Mouse (Mus musculus): ENCODE data around the gene Prpf40b. TPM values are rescaled to one million over a fixed set of nuclear protein-coding genes. Genes with fewer than 3 reads are reported as not detected.
A peak's percentile ranks its signal among the peaks of the same experiment; 100 is the strongest.

Prpf40b gene
- polyA plus RNA-seq, 1 experiment from 2014 or later, result 66.5 TPM

DNA sequence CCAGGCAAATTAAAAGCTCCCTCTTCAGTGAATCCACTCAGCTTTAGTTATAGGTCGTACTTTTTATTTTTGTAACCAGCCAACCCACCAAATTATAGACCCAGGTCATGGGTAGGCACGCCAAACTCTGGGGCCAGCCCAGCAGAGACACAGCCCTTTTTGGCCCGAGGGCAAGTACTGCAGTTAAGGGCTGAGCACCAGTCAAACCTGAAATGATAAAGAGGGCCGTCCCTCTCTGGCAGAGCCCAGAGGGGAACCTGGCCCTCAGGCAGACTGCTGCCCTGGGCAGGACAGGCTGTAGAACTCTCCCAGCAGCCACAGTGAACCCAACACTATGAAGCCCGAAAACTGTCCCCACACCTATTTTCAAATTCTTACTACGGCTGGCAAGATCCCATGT, 61.6 kb downstream of the Prpf40b start:
- no peaks in the 10 kb centered on the region for H3K9me3 ChIP-seq (replicated peaks)
- no peaks in the 10 kb centered on the region for H3K27me3 ChIP-seq
- H3K4me1 ChIP-seq, result peaks cover 39% of the 10 kb centered on the region
- no peak overlapping the region for H3K9ac ChIP-seq
- no peaks in the 10 kb centered on the region for H3K36me3 ChIP-seq
- WGBS, result 73% methylated on average over 6 of the region's 6 CpGs
- ATAC-seq (replicated peaks; ENCODE audit: low FRiP score), result no peak
- H3K4me3 ChIP-seq (replicated peaks), result no peak overlapping the region
- no peak overlapping the region for H3K27ac ChIP-seq
- H3K4me2 ChIP-seq, result no peak overlapping the region

DNA sequence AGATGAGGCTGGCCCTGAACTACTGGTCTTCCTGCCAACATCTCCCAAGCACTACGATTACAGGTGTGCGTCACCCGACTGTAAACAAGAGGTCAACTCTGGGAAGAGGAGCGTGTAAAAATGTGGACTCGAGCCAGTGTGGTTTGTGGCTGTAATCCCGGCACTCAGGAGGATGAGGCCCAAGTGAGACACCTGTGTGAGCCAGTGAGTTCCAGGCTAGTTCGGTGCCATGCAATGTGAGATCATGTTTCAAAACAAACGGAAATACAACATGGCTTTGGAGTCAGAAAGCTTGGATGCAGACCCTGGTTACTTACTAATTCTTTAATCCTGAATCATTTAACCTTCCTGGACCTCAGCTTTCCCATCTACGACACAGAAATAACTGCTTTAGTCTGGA, 64.1 kb downstream of the Prpf40b start:
- H3K36me3 ChIP-seq, result no peaks in the 10 kb centered on the region
- no peaks in the 10 kb centered on the region for H3K27me3 ChIP-seq
- ATAC-seq (replicated peaks; ENCODE audit: low FRiP score), result no peak
- WGBS, result 74% methylated on average over 9 of the region's 9 CpGs
- no peak overlapping the region for H3K4me3 ChIP-seq (replicated peaks)
- no peaks in the 10 kb centered on the region for H3K9me3 ChIP-seq (replicated peaks)
- H3K27ac ChIP-seq, result no peak overlapping the region
- no peak overlapping the region for H3K9ac ChIP-seq
- no peak overlapping the region for H3K4me2 ChIP-seq
- peaks cover 30% of the 10 kb centered on the region for H3K4me1 ChIP-seq

DNA sequence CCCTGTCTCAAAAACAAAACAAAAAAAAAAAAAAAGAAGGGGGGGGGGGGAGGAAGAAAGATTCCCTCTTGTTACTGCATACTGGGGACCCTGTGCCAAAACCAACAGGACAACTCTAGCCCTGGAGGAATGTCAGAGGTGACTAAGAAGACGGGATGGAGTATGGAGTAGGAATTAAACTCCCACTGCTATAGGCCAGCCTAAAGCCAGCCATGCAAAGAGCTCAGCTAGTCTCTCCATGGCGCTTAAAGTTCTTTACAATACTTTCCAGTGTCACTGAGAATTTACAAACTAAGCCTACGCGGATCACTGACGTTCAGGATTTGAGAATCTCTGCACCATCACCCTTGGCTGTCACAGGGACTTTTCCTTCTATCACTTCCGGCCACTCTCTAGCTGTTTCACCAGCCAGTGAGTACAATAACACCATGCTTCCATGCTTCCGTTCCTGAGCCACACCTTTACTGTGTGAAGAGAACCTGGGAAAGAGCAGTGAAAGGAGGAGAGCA, 69.2 kb downstream of the Prpf40b start:
- Histone ChIP-seq H3K4me2 (peak overlapping the region; percentile 24), H3K4me3 (replicated peaks) (no peak overlapping the region), H3K4me1 (peaks cover 37% of the 10 kb centered on the region), H3K9me3 (replicated peaks) (no peaks in the 10 kb centered on the region), H3K36me3 (no peaks in the 10 kb centered on the region), H3K27me3 (no peaks in the 10 kb centered on the region), H3K9ac (no peak overlapping the region), H3K27ac (peak overlapping the region; percentile 89)
- ATAC-seq (replicated peaks; ENCODE audit: low FRiP score), result peak; percentile 54; the same call in 1 of the 2 replicates
- 23% methylated on average over 7 of the region's 7 CpGs for WGBS

DNA sequence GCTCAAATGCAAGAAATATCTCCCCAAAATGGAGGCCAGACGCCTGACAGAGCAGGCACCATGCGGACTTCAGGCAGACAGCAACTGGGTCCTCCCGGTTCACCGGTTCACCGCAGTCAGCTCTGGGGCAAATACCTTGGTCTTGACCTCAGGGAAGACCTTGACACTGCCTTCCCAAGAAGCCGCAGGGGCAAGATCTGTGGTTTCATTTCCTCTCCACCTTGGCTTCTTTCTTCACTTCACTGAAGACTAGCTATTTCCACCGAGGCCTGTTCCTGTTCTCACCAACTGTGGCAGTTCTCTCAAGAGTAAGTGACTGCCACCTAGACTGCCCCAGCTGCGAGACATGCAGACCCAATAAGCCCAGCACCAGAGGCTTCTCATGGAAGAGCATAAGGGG, 70.0 kb downstream of the Prpf40b start:
- no peak overlapping the region for H3K9ac ChIP-seq
- peaks cover 41% of the 10 kb centered on the region for H3K4me1 ChIP-seq
- no peaks in the 10 kb centered on the region for H3K9me3 ChIP-seq (replicated peaks)
- H3K4me2 ChIP-seq, result peak overlapping the region; percentile 32
- H3K27me3 ChIP-seq, result no peaks in the 10 kb centered on the region
- no peak for ATAC-seq (replicated peaks; ENCODE audit: low FRiP score)
- peak overlapping the region; percentile 89 for H3K27ac ChIP-seq
- no peaks in the 10 kb centered on the region for H3K36me3 ChIP-seq
- no peak overlapping the region for H3K4me3 ChIP-seq (replicated peaks)
- WGBS, result 29% methylated on average over 8 of the region's 8 CpGs

Other genes with a start within 250 kb of the Prpf40b start
- gene Prph, start 239.9 kb upstream of the Prpf40b start, polyA plus RNA-seq (2015; fragmentation: Nextera tagmentation; extraction: Ambion mirVana), result 5.9 and 12.6 TPM in 2 replicates
- 33.8 and 39.4 TPM in 2 replicates for gene Troap, start 220.5 kb upstream of the Prpf40b start, polyA plus RNA-seq (2015; fragmentation: Nextera tagmentation; extraction: Ambion mirVana)
- 0.72 and 1.1 TPM in 2 replicates for gene C1ql4, start 207.3 kb upstream of the Prpf40b start, polyA plus RNA-seq (2015; fragmentation: Nextera tagmentation; extraction: Ambion mirVana)
- gene Dnajc22, start 201.9 kb upstream of the Prpf40b start, polyA plus RNA-seq (2015; fragmentation: Nextera tagmentation; extraction: Ambion mirVana), result 8.6 and 8.8 TPM in 2 replicates
- 47.1 and 50.5 TPM in 2 replicates for gene Spats2, start 169.2 kb upstream of the Prpf40b start, polyA plus RNA-seq (2015; fragmentation: Nextera tagmentation; extraction: Ambion mirVana)
- 0.44 and 0.51 TPM in 2 replicates for gene Kcnh3, start 70.2 kb upstream of the Prpf40b start, polyA plus RNA-seq (2015; fragmentation: Nextera tagmentation; extraction: Ambion mirVana)
- gene Mcrs1, start 43.1 kb upstream of the Prpf40b start, polyA plus RNA-seq (2015; fragmentation: Nextera tagmentation; extraction: Ambion mirVana), result 149 and 172 TPM in 2 replicates
- gene Fam186b, start 801 bp downstream of the Prpf40b start, polyA plus RNA-seq (2015; fragmentation: Nextera tagmentation; extraction: Ambion mirVana), result 0.21 and 0.43 TPM in 2 replicates
- gene Fmnl3, start 75.4 kb downstream of the Prpf40b start, polyA plus RNA-seq (2015; fragmentation: Nextera tagmentation; extraction: Ambion mirVana), result 31.7 and 32.4 TPM in 2 replicates
- 502 and 516 TPM in 2 replicates for gene Tmbim6, start 97.8 kb downstream of the Prpf40b start, polyA plus RNA-seq (2015; fragmentation: Nextera tagmentation; extraction: Ambion mirVana)
- 9.5 and 11.1 TPM in 2 replicates for gene Nckap5l, start 162.7 kb downstream of the Prpf40b start, polyA plus RNA-seq (2015; fragmentation: Nextera tagmentation; extraction: Ambion mirVana)
- gene Bcdin3d, start 179.6 kb downstream of the Prpf40b start, polyA plus RNA-seq (2015; fragmentation: Nextera tagmentation; extraction: Ambion mirVana), result 15.6 and 17.3 TPM in 2 replicates
- 0.30 and 1.1 TPM in 2 replicates for gene Faim2, start 233.1 kb downstream of the Prpf40b start, polyA plus RNA-seq (2015; fragmentation: Nextera tagmentation; extraction: Ambion mirVana)